Mouse (Mus musculus): ENCODE results near the gene Ints7. TPM values are rescaled to one million over a fixed set of nuclear protein-coding genes. Genes with fewer than 3 reads are reported as not detected.

Ints7 gene
- total RNA-seq, 4 experiments from 2014 or later = 9.7 to 11.2 (median 10.8) TPM

GRCm38 (mm10) chr1:191629170-191629636 lies 53.8 kb downstream of the Ints7 start:
- no peak for DNase-seq (ENCODE audit: low spot score)

GRCm38 (mm10) chr1:191632511-191633095 lies 57.2 kb downstream of the Ints7 start:
- DNase-seq (ENCODE audit: low spot score) = no peak

- no peak for DNase-seq (ENCODE audit: low spot score)
These were observed 58.7 kb downstream of the Ints7 start for GRCm38 (mm10) chr1:191634116-191634515.

- no peak for DNase-seq (ENCODE audit: low spot score)
These were observed 63.0 kb downstream of the Ints7 start for GRCm38 (mm10) chr1:191638404-191638803.

- no peak for DNase-seq (ENCODE audit: low spot score)
These were observed 63.9 kb downstream of the Ints7 start for GRCm38 (mm10) chr1:191639200-191639807.

GRCm38 (mm10) chr1:191640146-191640545 lies 64.7 kb downstream of the Ints7 start:
- DNase-seq (ENCODE audit: low spot score) = no peak

- DNase-seq (ENCODE audit: low spot score) = no peak
These were observed 65.4 kb downstream of the Ints7 start for GRCm38 (mm10) chr1:191640848-191641247.

GRCm38 (mm10) chr1:191641438-191641837 lies 66.0 kb downstream of the Ints7 start:
- peak; percentile 24 for DNase-seq (ENCODE audit: low spot score)

GRCm38 (mm10) chr1:191642903-191643302 lies 67.5 kb downstream of the Ints7 start:
- DNase-seq (ENCODE audit: low spot score) = no peak

- DNase-seq (ENCODE audit: low spot score) = no peak
These were observed 70.5 kb downstream of the Ints7 start for GRCm38 (mm10) chr1:191645921-191646320.

GRCm38 (mm10) chr1:191647590-191647989 lies 72.2 kb downstream of the Ints7 start:
- no peak for DNase-seq (ENCODE audit: low spot score)

- no peak for DNase-seq (ENCODE audit: low spot score)
These were observed 84.0 kb downstream of the Ints7 start for GRCm38 (mm10) chr1:191659441-191659840.

- DNase-seq (ENCODE audit: low spot score) = no peak
These were observed 85.8 kb downstream of the Ints7 start for GRCm38 (mm10) chr1:191661019-191661796.

- DNase-seq (ENCODE audit: low spot score) = peak; percentile 13
These were observed 86.9 kb downstream of the Ints7 start for GRCm38 (mm10) chr1:191662178-191662898.

GRCm38 (mm10) chr1:191662899-191663500 lies 87.6 kb downstream of the Ints7 start:
- DNase-seq (ENCODE audit: low spot score) = no peak

GRCm38 (mm10) chr1:191663603-191664002 lies 88.2 kb downstream of the Ints7 start:
- DNase-seq (ENCODE audit: low spot score) = no peak

- no peak for DNase-seq (ENCODE audit: low spot score)
These were observed 90.9 kb downstream of the Ints7 start for GRCm38 (mm10) chr1:191666351-191666750.

GRCm38 (mm10) chr1:191668030-191668429 lies 92.6 kb downstream of the Ints7 start:
- DNase-seq (ENCODE audit: low spot score) = no peak

All from heart, adult 8-10 months (tissue).